Mouse (Mus musculus) bone marrow, adult 2 months (tissue): ENCODE results near the gene Mterf4.

Experiments used
- CTCF ChIP-seq: fragments of 200-500 bp; IDR thresholded peaks from 2 replicates; pipeline ENCODE4 v1.5.1; 2011; ENCODE audit warnings: low read length, control low read depth; ENCODE audit not compliant: control insufficient read depth, insufficient read depth
- POLR2A ChIP-seq: fragments of 200-500 bp; IDR thresholded peaks from 2 replicates; pipeline ENCODE4 v1.6.1; 2011; ENCODE audit warnings: low read depth, mild to moderate bottlenecking, control low read depth, low read length, borderline replicate concordance; ENCODE audit not compliant: control insufficient read depth

- TF ChIP-seq POLR2A (no peak), CTCF (no peak)
These were observed 5.9 kb downstream of the Mterf4 start for GRCm38 (mm10) chr1:93299791-93300190.
